ENCODE assay signal across 18 mouse cellular contexts in the genomic region with DNA sequence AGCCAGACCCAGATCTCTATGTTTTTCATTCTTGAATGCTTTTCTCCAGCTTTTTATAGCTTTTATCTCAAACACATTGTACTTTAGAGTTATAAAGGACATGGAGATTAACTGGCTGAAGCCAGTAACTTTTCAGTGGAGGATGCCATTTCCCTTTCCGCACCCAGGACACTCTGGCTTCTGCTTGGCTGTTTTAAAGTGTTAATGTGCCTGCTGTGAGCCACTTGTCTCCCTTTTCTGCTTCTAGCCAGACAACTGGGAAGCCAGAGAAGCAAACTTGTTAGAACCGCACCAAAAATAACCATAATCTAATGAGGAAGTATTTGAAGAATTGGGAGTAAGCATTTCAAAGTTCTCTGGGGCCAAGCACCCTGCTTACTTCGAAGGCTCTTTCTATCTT. TPM values are rescaled to one million over a fixed set of nuclear protein-coding genes. Genes with fewer than 3 reads are reported as not detected.
"Had no signal": no experiment of that assay in that cellular context is flagged by ENCODE, and none has a peak within 500 bp of the region (broad histone marks: within the 10 kb centered on the region; RNA-seq: fewer than 3 reads in every experiment).

No protein-coding gene starts in this region.

- H3K9me3 ChIP-seq: limb, embryonic 15.5 days; liver, embryonic 12.5 days; midbrain, embryonic 12.5 days; neural tube, embryonic 15.5 days had no signal

- H3K27me3 ChIP-seq: limb, embryonic 15.5 days; liver, embryonic 12.5 days; midbrain, embryonic 12.5 days; neural tube, embryonic 15.5 days had no signal

- H3K36me3 ChIP-seq: limb, embryonic 15.5 days; liver, embryonic 12.5 days; midbrain, embryonic 12.5 days; neural tube, embryonic 15.5 days had no signal

- ATAC-seq: liver, embryonic 12.5 days; midbrain, embryonic 16.5 days had no signal

- H3K27ac ChIP-seq: kidney, postnatal 0 days; limb, embryonic 15.5 days; liver, embryonic 12.5 days; midbrain, embryonic 12.5 days; neural tube, embryonic 15.5 days; stomach, postnatal 0 days had no signal

- H3K4me1 ChIP-seq: limb, embryonic 15.5 days; liver, embryonic 12.5 days; midbrain, embryonic 12.5 days had no signal

- H3K4me3 ChIP-seq: limb, embryonic 15.5 days; liver, embryonic 12.5 days; midbrain, embryonic 12.5 days; neural tube, embryonic 15.5 days had no signal

- H3K9ac ChIP-seq: limb, embryonic 15.5 days; liver, embryonic 12.5 days; lung, embryonic 14.5 days; midbrain, embryonic 12.5 days; neural tube, embryonic 15.5 days had no signal

- DNase-seq: kidney, adult 2 months; kidney, postnatal 36 days; lung, embryonic 14.5 days; lung, postnatal 10 days; lung, postnatal 4 days; right cerebral cortex, adult 18-20 months; right cerebral cortex, postnatal 25 days; thymus, postnatal 4 days had no signal

- H3K4me2 ChIP-seq: limb, embryonic 15.5 days; liver, embryonic 12.5 days; lung, embryonic 14.5 days; midbrain, embryonic 12.5 days; neural tube, embryonic 15.5 days had no signal

RNA-seq across cellular contexts. Expression of gene Htr7, which starts 42.5 kb away (rescaled TPM):
- total RNA-seq: megakaryocyte-erythroid progenitor cell, adult 5-6 weeks had no signal
- polyA plus RNA-seq: limb, embryonic 11.5 days; liver, embryonic 12.5 days; liver, embryonic 16.5 days; lung, embryonic 14.5 days had no signal
